Mouse (Mus musculus) embryo, embryonic 10.5 days (tissue): ENCODE data around the gene Klhl26.

Source experiments
- DNase-seq: peaks from one replicate; pipeline ENCODE4 v3.0.0-alpha.2; 2015; ENCODE audit warnings: low spot score

Klhl26 gene

DNA sequence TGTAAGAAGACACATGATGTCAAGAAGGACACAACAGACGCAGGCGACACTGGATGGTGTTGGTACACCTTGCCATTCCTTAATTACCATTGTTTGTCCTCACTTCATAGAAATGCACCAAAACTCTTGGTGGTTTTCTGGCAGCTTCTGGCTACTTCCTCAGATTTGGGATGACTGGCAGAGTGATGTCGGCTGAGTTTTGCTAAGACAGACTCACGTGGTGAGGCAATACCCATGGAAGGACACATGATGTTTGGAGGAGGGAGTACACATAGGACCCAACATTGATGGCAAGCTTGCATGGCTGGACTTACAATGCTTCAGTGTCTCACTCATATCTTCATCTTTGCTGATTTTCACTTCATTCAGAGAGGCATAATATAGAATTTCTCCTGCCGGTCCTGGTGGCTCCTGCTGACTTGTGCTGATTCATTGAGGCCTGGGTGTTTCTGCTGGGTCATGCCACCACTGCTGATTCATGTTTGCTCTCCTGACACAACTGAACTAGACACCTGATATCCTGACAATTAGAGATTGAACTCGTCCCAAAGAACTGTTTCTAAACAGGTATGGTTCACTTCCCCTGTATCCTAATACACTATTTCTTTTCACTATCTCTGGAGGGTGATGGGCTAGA is 62.3 kb downstream of the Klhl26 start:
- no peak for DNase-seq

DNA sequence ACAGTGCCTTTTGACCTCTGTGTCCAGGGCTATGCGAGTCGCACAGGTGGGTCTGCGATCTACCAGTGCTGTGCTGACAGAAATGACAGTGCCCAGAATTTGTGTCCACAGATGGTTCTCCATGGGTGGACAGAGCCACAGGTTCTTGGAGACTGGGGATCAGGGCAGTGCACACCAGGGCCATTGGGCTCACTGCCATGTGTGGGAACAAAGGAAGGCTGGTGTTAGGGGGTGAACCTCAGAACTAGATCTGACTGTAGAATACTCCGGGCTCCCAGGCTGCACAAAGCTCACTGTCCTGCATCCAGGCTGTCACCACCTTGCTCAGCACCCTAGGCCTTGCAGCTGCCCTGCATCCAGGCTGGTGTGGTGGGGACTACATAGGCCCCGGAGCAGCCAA is 66.5 kb downstream of the Klhl26 start:
- DNase-seq = no peak

DNA sequence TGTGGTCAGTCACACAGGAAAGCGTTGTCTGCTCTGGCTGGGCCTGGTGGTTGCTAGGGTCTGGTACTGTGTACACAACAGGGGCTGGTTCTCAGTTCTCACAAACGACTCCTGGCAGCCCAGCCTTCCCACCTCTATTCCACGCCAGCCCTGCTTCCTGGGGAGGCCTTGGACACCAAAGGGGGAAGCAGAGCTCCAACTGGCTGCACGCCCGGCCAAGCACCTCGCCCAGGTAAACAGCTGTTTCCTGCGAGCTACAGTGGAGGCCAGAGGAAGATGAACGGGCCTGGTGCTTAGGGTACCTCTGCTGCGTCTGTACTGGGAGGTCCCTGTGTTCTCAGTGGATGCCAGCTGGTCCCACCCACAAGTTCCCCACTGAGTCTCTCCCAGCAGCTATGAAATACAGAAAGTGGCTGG is 67.3 kb downstream of the Klhl26 start:
- no peak for DNase-seq

DNA sequence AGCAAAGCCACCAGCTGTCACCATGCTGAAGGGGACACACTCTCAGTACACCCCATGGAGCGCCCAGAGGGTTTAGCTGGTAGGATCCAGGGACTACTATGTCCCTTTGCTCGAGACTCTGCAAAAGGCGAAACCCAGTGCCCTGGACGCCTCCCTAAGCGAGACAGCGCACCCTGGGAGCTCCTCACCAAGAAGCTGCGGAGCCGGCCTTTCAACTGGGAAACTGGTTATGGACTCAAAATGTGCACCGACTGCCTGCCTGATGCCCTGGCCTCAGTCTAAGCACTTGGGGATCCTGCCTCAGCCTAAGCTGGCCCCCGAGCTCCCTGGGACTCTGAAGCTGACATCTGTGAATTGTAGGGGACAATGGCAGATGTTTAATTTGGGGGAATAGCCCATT is 67.7 kb downstream of the Klhl26 start:
- no peak for DNase-seq

DNA sequence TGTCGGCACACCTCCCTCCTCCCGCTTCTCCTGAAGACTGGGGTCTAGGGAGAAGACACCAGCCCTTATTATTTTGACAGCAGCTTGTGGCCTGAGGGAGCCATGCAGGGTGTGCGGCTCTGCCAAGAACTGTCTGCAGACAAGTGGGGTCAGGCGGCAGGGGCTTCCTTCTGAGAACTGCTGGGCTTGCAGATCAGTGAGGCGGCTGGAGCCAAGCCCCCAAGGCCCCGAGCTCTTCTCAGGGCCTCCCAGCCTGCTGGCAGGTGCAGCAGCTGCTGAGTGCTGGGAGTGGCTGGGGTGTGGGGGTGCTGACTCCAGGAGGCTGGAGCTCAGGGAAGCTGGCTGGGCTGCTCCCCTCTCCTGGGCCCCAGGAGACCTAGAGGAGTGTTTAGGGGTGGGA is 68.5 kb downstream of the Klhl26 start:
- DNase-seq = no peak

DNA sequence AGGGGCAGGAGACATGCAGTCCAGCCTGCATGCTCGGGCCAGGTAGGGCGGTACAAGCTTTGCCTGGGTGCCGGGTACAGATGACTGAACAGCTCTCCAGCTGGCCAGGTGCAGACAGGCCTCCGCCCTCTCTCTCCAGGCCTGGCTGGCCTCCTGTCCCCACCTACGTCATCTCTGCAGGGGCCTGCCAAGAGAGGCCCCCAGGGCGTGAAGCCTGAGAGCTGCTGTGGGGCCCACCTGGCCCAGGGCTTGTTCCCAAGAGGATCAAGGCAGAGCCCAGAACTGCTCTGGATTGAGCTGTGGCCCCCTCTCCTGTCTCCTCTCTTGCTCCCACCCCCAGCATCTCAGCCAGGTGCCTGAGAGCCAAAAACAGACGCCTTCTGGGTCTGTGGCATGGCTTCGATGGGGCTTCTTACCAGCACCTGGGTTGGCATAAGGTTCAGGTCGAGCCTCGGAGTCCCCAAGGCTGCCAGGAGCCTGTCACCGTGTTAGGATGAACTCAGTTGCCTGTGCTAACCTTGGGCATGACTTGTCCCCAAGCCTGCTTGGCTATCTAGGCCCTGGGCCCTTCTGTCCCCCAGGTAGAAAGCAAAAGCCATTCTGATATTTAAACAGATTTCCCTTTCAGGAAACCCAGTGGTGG is 70.2 kb downstream of the Klhl26 start:
- DNase-seq = no peak

DNA sequence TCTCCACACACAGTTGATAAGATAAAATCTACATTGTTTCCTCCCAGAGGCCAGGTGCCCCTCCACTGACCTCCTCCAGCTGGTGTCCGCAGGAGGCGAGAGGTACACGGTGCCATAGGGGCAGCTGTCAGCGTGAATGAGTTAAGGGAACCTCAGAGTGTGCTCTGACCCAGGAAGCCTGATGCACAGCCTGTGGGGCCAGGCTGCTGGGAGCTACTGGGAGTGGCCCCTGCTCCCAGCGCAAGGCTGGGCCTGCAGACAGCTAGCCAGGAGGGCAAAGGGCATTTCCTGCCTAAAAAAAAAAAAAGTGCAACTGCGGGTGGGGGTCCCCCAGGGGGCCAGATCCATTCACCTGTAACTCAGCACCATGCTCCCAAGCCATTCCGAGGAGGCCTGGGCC is 71.6 kb downstream of the Klhl26 start:
- no peak for DNase-seq

DNA sequence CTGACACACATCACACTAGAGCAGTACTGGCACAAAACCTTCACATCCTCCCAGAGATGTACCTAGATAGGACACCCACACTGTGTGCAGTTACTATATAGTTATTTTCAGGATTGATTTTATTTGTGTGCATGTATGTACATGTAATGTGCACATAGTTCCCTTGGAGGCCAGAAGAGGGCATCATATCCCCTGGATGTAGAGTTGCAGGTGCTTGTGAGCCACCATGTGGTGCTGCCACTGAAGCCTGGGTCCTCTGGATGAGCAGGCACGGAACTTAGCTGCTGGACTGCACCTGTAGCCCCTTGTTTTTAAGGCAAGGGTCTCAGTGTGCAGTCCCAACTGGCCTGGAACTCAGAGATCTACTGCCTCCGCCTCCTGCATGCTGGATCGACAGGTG is 72.6 kb downstream of the Klhl26 start:
- DNase-seq = no peak
